Mouse (Mus musculus): ENCODE data around the gene Olfr986. TPM values are rescaled to one million over a fixed set of nuclear protein-coding genes. Genes with fewer than 3 reads are reported as not detected.

Gene Olfr986
- total RNA-seq, 2 experiments from 2014 or later: not detected

GRCm38 (mm10) chr9:40234233-40235072, 53.7 kb downstream of the Olfr986 start:
- no peak for DNase-seq (ENCODE audit: low spot score in 2 of 2)

DNA sequence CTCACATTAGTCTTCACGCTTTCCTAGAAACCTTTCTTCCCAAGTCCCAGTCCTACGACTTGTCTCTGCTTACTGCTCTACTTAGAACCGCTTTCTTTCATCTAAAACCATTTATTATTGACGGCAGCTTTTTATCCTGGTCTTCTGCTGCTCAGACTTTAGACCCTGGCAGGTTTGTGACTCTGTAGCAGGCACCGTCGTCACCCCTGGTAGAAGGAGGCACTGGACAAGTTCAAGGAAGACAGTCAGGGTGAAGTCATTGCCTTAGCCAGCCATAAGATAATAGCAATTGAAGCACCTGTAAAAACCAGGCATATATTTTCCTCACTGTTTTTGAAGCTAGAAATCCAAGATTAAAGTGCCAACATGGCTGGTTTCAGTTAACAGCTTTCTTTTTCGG, 54.5 kb downstream of the Olfr986 start:
- no peak for DNase-seq (ENCODE audit: low spot score in 2 of 2)

Other genes starting within 250 kb of the Olfr986 start
- gene Olfr974, start 243.4 kb upstream of the Olfr986 start, total RNA-seq (2021): not detected
- gene Olfr975, start 228.9 kb upstream of the Olfr986 start, total RNA-seq (2021): not detected
- gene Olfr976, start 219.8 kb upstream of the Olfr986 start, total RNA-seq (2021): not detected
- gene Olfr978, start 188.8 kb upstream of the Olfr986 start, total RNA-seq (2021): not detected
- gene Olfr979, start 177.5 kb upstream of the Olfr986 start, total RNA-seq (2021): not detected
- gene Olfr980, start 171.3 kb upstream of the Olfr986 start, total RNA-seq (2021): not detected
- gene Olfr981, start 159.5 kb upstream of the Olfr986 start, total RNA-seq (2021): not detected
- gene Olfr982, start 107.1 kb upstream of the Olfr986 start, total RNA-seq (2021): not detected
- not detected for gene Olfr983, start 87.3 kb upstream of the Olfr986 start, total RNA-seq (2021)
- gene Olfr984, start 66.7 kb upstream of the Olfr986 start, total RNA-seq (2021): not detected
- gene Olfr985, start 50.7 kb upstream of the Olfr986 start, total RNA-seq (2021): not detected
- not detected for gene Tmem225, start 32.8 kb upstream of the Olfr986 start, total RNA-seq (2021)
- 1 to 10 TPM; 8.0 to 8.1 TPM for gene Zfp202, start 11.4 kb downstream of the Olfr986 start, total RNA-seq (2021)
- 10 to 100 TPM; 12.6 to 17.1 TPM for gene Scn3b, start 88.3 kb downstream of the Olfr986 start, total RNA-seq (2021)